Mouse (Mus musculus) limb, embryonic 13.5 days (tissue): ENCODE measurements around the gene Dmrt1. TPM values are rescaled to one million over a fixed set of nuclear protein-coding genes. Genes with fewer than 3 reads are reported as not detected.

ENCODE experiments used
- ATAC-seq: fragments of 200-750 bp; cut with Nextera tagmentation; 2 replicates; pipeline ENCODE4 v1.8.0; 2017; ENCODE audit warnings: low read depth, moderate number of reproducible peaks, moderate TSS enrichment; ENCODE audit not compliant: low FRiP score
- H3K27ac ChIP-seq: fragments of 300-500 bp; sonication (generic); 2 replicates; pipeline ENCODE4 v1.5.1; 2015; ENCODE audit warnings: inconsistent platforms, mild to moderate bottlenecking, moderate library complexity
- H3K27me3 ChIP-seq: fragments of 300-500 bp; sonication (generic); 2 replicates; pipeline ENCODE4 v1.6.1; 2015; ENCODE audit warnings: mild to moderate bottlenecking, inconsistent platforms
- H3K36me3 ChIP-seq: fragments of 300-500 bp; sonication (generic); 2 replicates; pipeline ENCODE4 v1.6.1; 2015; ENCODE audit warnings: inconsistent platforms, mild to moderate bottlenecking, moderate library complexity
- H3K4me1 ChIP-seq: fragments of 300-500 bp; sonication (generic); 2 replicates; pipeline ENCODE4 v1.6.1; 2015; ENCODE audit warnings: inconsistent platforms
- H3K4me2 ChIP-seq: fragments of 300-500 bp; sonication (generic); replicated peaks from 2 replicates; pipeline ENCODE4 v1.6.1; 2015; ENCODE audit warnings: inconsistent platforms, mild to moderate bottlenecking, moderate library complexity
- H3K4me3 ChIP-seq: fragments of 300-500 bp; sonication (generic); 2 replicates; pipeline ENCODE4 v1.5.1; 2015; ENCODE audit warnings: moderate library complexity, mild to moderate bottlenecking, inconsistent platforms
- H3K9ac ChIP-seq: fragments of 300-500 bp; sonication (generic); 2 replicates; pipeline ENCODE4 v1.6.1; 2015; ENCODE audit warnings: mild to moderate bottlenecking, inconsistent platforms
- H3K9me3 ChIP-seq: fragments of 300-500 bp; sonication (generic); 2 replicates; pipeline ENCODE4 v1.6.1; 2016; ENCODE audit warnings: inconsistent platforms
- WGBS: fragments of 180-500 bp; shearing (Covaris S2); methylation state at CpG from one replicate; pipeline ENCODE4 v1.1.7; 2015; 5-methylcytosine and 5-hydroxymethylcytosine counted together
- polyA plus RNA-seq: library from polyadenylated mRNA; unstranded; fragments of >200 nt; fragmentation: Nextera tagmentation; extraction: Ambion mirVana; gene quantifications from 2 replicates; pipeline ENCODE4 v1.2.1, GENCODE M21; 2015

The Dmrt1 gene
- polyA plus RNA-seq, 1 experiment from 2014 or later = 0.11 TPM

- Histone ChIP-seq H3K4me2 (no peak overlapping the region), H3K27me3 (peaks cover 7% of the 10 kb centered on the region), H3K27ac (no peak overlapping the region), H3K4me3 (no peak overlapping the region), H3K9me3 (no peaks in the 10 kb centered on the region), H3K4me1 (no peaks in the 10 kb centered on the region), H3K36me3 (no peaks in the 10 kb centered on the region), H3K9ac (no peak overlapping the region)
- ATAC-seq = no peak
- 85% methylated on average over 6 of the region's 6 CpGs for whole genome bisulfite sequencing
These were observed 136.4 kb downstream of the Dmrt1 start for GRCm38 (mm10) chr19:25641786-25642185.

GRCm38 (mm10) chr19:25647136-25647535 lies 141.7 kb downstream of the Dmrt1 start:
- WGBS = 63% methylated on average over 3 of the region's 3 CpGs
- Histone ChIP-seq H3K27me3 (0 out of 2 replicates have a peak, but pooled peaks cover 2% of the 10 kb centered on the region), H3K4me3 (no peak overlapping the region), H3K4me1 (no peaks in the 10 kb centered on the region), H3K9ac (no peak overlapping the region), H3K27ac (no peak overlapping the region), H3K36me3 (no peaks in the 10 kb centered on the region), H3K4me2 (no peak overlapping the region), H3K9me3 (no peaks in the 10 kb centered on the region)
- ATAC-seq = no peak

GRCm38 (mm10) chr19:25648701-25649100 lies 143.3 kb downstream of the Dmrt1 start:
- Histone ChIP-seq H3K4me1 (no peaks in the 10 kb centered on the region), H3K36me3 (no peaks in the 10 kb centered on the region), H3K4me3 (no peak overlapping the region), H3K27ac (no peak overlapping the region), H3K27me3 (0 out of 2 replicates have a peak, but pooled peaks cover 2% of the 10 kb centered on the region), H3K4me2 (no peak overlapping the region), H3K9ac (no peak overlapping the region), H3K9me3 (no peaks in the 10 kb centered on the region)
- 74% methylated on average over 4 of the region's 4 CpGs for WGBS
- ATAC-seq = no peak

- H3K4me2 ChIP-seq = no peak overlapping the region
- H3K27ac ChIP-seq = no peak overlapping the region
- ATAC-seq = no peak
- H3K4me3 ChIP-seq = no peak overlapping the region
- no peak overlapping the region for H3K9ac ChIP-seq
- peaks cover 15% of the 10 kb centered on the region for H3K4me1 ChIP-seq
- no peaks in the 10 kb centered on the region for H3K36me3 ChIP-seq
- H3K9me3 ChIP-seq = no peaks in the 10 kb centered on the region
- H3K27me3 ChIP-seq = 0 out of 2 replicates have a peak, but pooled peaks cover 3% of the 10 kb centered on the region
- 79% methylated on average over 10 of the region's 10 CpGs for WGBS
These were observed 145.1 kb downstream of the Dmrt1 start for GRCm38 (mm10) chr19:25650474-25650873.

- no peak overlapping the region for H3K4me3 ChIP-seq
- H3K36me3 ChIP-seq = no peaks in the 10 kb centered on the region
- H3K27ac ChIP-seq = no peak overlapping the region
- 0 out of 2 replicates have a peak, but pooled peaks cover 10% of the 10 kb centered on the region for H3K27me3 ChIP-seq
- no peaks in the 10 kb centered on the region for H3K9me3 ChIP-seq
- WGBS = 59% methylated on average over 5 of the region's 5 CpGs
- H3K4me1 ChIP-seq = peaks cover 15% of the 10 kb centered on the region
- no peak overlapping the region for H3K4me2 ChIP-seq
- no peak for ATAC-seq
- no peak overlapping the region for H3K9ac ChIP-seq
These were observed 147.1 kb downstream of the Dmrt1 start for GRCm38 (mm10) chr19:25652560-25652959.

Other genes starting within 250 kb of the Dmrt1 start
- 0.22 and 0.34 TPM in 2 replicates for gene Dmrt3, start 104.7 kb downstream of the Dmrt1 start, polyA plus RNA-seq
- 21.9 and 22.6 TPM in 2 replicates for gene Dmrt2, start 166.8 kb downstream of the Dmrt1 start, polyA plus RNA-seq